Mouse (Mus musculus): ENCODE data around the gene Nlrp3.

- TF ChIP-seq CTCF (IDR thresholded peaks at IDR 0.05; ENCODE audit: insufficient read depth, low read length) (no peak), POLR2A (IDR thresholded peaks at IDR 0.05; ENCODE audit: borderline replicate concordance, extremely low read depth, low read depth, low read length) (no peak)
Measured at GRCm38 (mm10) chr11:59496672-59497310, 44.6 kb upstream of the Nlrp3 start.

Measured in lung, adult 2 months (tissue).